Mouse (Mus musculus) liver, embryonic 14.5 days (tissue): ENCODE data around the gene Ankrd52. TPM values are rescaled to one million over a fixed set of nuclear protein-coding genes. Genes with fewer than 3 reads are reported as not detected.

Experiments
- ATAC-seq: fragments of 200-750 bp; cut with Nextera tagmentation; 2 replicates; pipeline ENCODE4 v1.8.0; 2017; ENCODE audit warnings: moderate number of reproducible peaks, mild to moderate bottlenecking, moderate library complexity; ENCODE audit not compliant: insufficient read depth
- DNase-seq, 3 experiments: peaks; one replicate each; pipeline ENCODE4 v3.0.0-alpha.2; 2012 to 2013; ENCODE audit warnings: low read depth in 3 of 3, low spot score in 3 of 3
- H3K27ac ChIP-seq: fragments of 300-500 bp; sonication (generic); 2 replicates; pipeline ENCODE4 v1.5.1; 2014; ENCODE audit warnings: moderate library complexity, mild to moderate bottlenecking, control low read depth, inconsistent platforms
- H3K27me3 ChIP-seq: fragments of 300-500 bp; sonication (generic); 2 replicates; pipeline ENCODE4 v1.6.1; 2014; ENCODE audit warnings: mild to moderate bottlenecking, low read length, moderate library complexity; ENCODE audit not compliant: control insufficient read depth, insufficient read depth
- H3K36me3 ChIP-seq: fragments of 300-500 bp; sonication (generic); replicated peaks from 2 replicates; pipeline ENCODE4 v1.6.1; 2014; ENCODE audit warnings: low read depth; ENCODE audit not compliant: control insufficient read depth, insufficient read depth
- H3K4me1 ChIP-seq, 2 experiments: fragments of 200-500 bp in 1 of 2; fragments of 300-500 bp in 1 of 2; sonication (generic) in 1 of 2; replicated peaks; 2 replicates each; pipeline ENCODE4 v1.6.1; 2012 to 2014; ENCODE audit warnings: antibody characterized with exemption in 1 of 2, inconsistent platforms in 1 of 2, low read length in 1 of 2; ENCODE audit not compliant: control insufficient read depth in 2 of 2, insufficient read depth in 2 of 2
- H3K4me2 ChIP-seq: fragments of 300-500 bp; sonication (generic); 2 replicates; pipeline ENCODE4 v1.6.1; 2014; ENCODE audit warnings: low read depth, mild to moderate bottlenecking, control low read depth, moderate library complexity
- H3K4me3 ChIP-seq, 2 experiments: fragments of 200-500 bp in 1 of 2; fragments of 300-500 bp in 1 of 2; sonication (generic) in 1 of 2; 2 replicates each; pipeline ENCODE4 v1.5.1; 2012 to 2014; ENCODE audit warnings: low read depth in 2 of 2, low read length in 2 of 2, mild to moderate bottlenecking in 2 of 2, control low read depth in 1 of 2, inconsistent platforms in 1 of 2, moderate library complexity in 1 of 2; ENCODE audit not compliant: insufficient read depth in 1 of 2
- H3K9ac ChIP-seq: fragments of 300-500 bp; sonication (generic); replicated peaks from 2 replicates; pipeline ENCODE4 v1.6.1; 2014; ENCODE audit warnings: mild to moderate bottlenecking, control low read depth, moderate library complexity
- H3K9me3 ChIP-seq: fragments of 300-500 bp; sonication (generic); 2 replicates; pipeline ENCODE4 v1.6.1; 2016; ENCODE audit warnings: low read length, mixed read lengths; ENCODE audit not compliant: control insufficient read depth
- CTCF ChIP-seq: IDR thresholded peaks from 2 replicates; pipeline ENCODE4 v1.5.1; 2016; ENCODE audit warnings: antibody characterized with exemption, low read depth, control low read depth
- EP300 ChIP-seq: IDR thresholded peaks from 2 replicates; pipeline ENCODE4 v1.6.1; 2016; ENCODE audit warnings: antibody characterized with exemption, low read depth
- WGBS: fragments of 180-500 bp; shearing (Covaris S2); extraction: QIAGEN DNeasy Blood & Tissue Kit; methylation state at CpG from one replicate; pipeline ENCODE4 v1.1.7; 2014; ENCODE audit not compliant: insufficient replicate concordance; 5-methylcytosine and 5-hydroxymethylcytosine counted together
- polyA plus RNA-seq, 2 experiments: library from polyadenylated mRNA; depleted of rRNA in 1 of 2; stranded (reverse) in 1 of 2; unstranded in 1 of 2; fragments of >200 nt; fragmentation: Nextera tagmentation in 1 of 2; extraction: Ambion mirVana in 1 of 2; gene quantifications; 2 replicates each; pipeline versions ENCODE4 v1.2.1 to v1.2.3; 2012 to 2014

Gene Ankrd52
- polyA plus RNA-seq, 2 experiments: 4.3 to 7.4 TPM

DNA sequence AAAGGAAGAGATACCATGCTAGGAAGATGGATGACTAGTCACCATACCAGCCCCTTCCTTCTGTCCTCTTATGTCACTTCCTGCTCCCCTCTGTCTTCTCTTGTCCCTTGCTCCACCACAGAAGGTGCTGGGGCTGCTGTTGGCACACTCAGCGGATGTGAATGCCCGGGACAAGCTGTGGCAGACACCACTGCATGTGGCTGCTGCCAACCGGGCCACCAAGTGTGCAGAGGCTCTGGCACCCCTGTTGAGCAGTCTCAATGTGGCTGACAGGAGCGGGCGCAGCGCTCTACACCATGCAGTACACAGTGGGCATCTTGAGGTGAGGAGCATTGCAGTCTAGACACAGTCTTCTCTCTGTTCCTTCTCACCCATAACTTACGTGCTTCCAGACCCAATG, 2.3 kb downstream of the Ankrd52 start:
- H3K9ac ChIP-seq: no peak overlapping the region
- H3K27me3 ChIP-seq: no peaks in the 10 kb centered on the region
- TF ChIP-seq EP300 (no peak), CTCF (no peak)
- ATAC-seq (no peak), DNase-seq (no peak)
- H3K36me3 ChIP-seq: peaks cover 22% of the 10 kb centered on the region
- no peak overlapping the region for H3K4me3 ChIP-seq
- no peaks in the 10 kb centered on the region for H3K9me3 ChIP-seq
- H3K27ac ChIP-seq: no peak overlapping the region
- H3K4me2 ChIP-seq: no peak overlapping the region
- peaks cover 5 to 16% of the 10 kb centered on the region in 2 experiments; a peak in 3 of 4 replicates for H3K4me1 ChIP-seq
- WGBS: 89% methylated on average over 7 of the region's 7 CpGs

DNA sequence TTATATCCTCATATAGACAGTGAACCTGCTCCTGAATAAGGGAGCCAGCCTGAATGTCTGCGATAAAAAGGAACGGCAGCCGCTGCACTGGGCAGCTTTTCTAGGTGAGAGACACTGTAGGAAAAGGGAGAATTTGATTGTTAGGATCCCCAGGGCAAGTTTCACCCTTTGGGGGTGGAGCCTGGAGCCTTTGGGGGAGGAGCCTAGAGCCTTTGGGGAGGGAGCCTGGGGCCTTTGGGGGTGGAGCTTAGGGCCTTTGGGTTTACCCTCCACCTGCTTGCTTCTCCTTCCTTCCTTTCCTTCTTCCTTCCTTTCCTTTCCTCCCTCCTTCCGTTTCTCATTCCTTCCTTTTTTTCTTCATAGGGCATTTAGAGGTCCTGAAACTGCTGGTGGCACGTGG, 3.6 kb downstream of the Ankrd52 start:
- Histone ChIP-seq H3K27ac (no peak overlapping the region), H3K9ac (no peak overlapping the region), H3K4me2 (no peak overlapping the region), H3K36me3 (peaks cover 27% of the 10 kb centered on the region), H3K27me3 (no peaks in the 10 kb centered on the region), H3K9me3 (no peaks in the 10 kb centered on the region), H3K4me1 (peaks cover 5 to 16% of the 10 kb centered on the region in 2 experiments; a peak in 3 of 4 replicates), H3K4me3 (no peak overlapping the region)
- no peak for ATAC-seq
- 81% methylated on average over 5 of the region's 5 CpGs for WGBS
- DNase-seq: no peak
- TF ChIP-seq CTCF (no peak), EP300 (no peak)

DNA sequence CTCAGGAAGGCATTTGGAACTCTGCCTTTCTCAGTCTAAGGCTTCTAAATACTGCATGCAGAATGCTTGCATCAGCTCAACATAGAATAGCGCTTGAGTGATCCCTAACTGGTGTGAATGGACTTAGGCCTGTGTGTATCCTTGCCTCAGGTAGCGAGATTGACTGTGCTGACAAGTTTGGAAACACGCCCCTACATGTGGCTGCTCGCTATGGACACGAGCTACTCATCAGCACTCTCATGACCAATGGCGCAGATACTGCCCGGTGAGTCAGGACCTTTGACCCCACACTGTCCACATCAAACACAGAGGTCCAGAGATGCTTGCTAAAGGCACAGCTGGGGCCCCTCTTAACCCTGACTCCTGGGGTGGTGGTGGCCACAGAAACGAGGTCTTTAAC, 5.6 kb downstream of the Ankrd52 start:
- H3K9me3 ChIP-seq: no peaks in the 10 kb centered on the region
- WGBS: 86% methylated on average over 8 of the region's 8 CpGs
- TF ChIP-seq EP300 (no peak), CTCF (no peak)
- no peaks in the 10 kb centered on the region for H3K27me3 ChIP-seq
- H3K36me3 ChIP-seq: peaks cover 32% of the 10 kb centered on the region
- H3K27ac ChIP-seq: no peak overlapping the region
- no peak overlapping the region for H3K9ac ChIP-seq
- no peak for DNase-seq
- H3K4me1 ChIP-seq: peaks cover 3 to 10% of the 10 kb centered on the region in 2 experiments; a peak in 3 of 4 replicates
- ATAC-seq: no peak
- no peak overlapping the region for H3K4me3 ChIP-seq
- H3K4me2 ChIP-seq: no peak overlapping the region

DNA sequence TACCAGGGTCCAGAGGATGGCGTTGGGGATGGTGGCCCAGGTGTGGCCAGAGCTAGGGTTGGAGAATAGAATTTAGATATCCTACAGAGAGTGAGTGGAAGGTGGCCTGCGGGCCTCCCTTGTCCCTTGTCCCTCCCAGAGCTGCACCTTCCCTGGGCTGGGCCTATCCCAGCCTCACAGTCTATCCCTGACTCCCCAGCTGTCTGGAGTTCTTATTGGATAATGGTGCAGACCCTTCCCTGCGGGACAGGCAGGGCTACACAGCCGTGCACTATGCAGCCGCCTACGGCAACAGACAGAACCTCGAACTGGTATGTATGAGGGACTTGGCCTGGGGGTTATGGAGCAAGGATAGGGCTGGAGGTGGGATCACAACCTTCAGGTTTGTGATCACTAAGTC, 9.0 kb downstream of the Ankrd52 start:
- ATAC-seq (no peak), DNase-seq (no peak)
- Histone ChIP-seq H3K27ac (no peak overlapping the region), H3K27me3 (no peaks in the 10 kb centered on the region), H3K4me2 (no peak overlapping the region), H3K36me3 (peaks cover 52% of the 10 kb centered on the region), H3K9me3 (no peaks in the 10 kb centered on the region), H3K9ac (no peak overlapping the region), H3K4me1 (no peaks in the 10 kb centered on the region), H3K4me3 (no peak overlapping the region)
- WGBS: 81% methylated on average over 7 of the region's 7 CpGs
- TF ChIP-seq EP300 (no peak), CTCF (no peak)

DNA sequence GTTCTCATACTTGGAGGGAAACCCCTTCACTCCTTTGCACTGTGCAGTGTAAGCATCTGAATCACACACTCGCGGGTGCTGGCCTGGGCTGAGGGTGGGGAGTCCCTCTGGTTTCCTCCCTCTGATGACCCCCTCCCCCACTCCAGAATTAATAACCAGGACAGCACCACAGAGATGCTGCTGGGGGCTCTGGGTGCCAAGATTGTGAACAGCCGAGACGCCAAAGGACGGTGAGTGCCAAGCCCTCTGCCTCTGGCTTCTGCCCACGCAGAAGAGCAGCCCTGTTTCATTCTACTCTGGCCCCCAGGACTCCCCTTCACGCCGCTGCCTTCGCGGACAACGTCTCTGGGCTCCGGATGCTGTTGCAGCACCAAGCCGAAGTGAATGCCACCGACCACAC, 12.0 kb downstream of the Ankrd52 start:
- H3K4me1 ChIP-seq: no peaks in the 10 kb centered on the region
- ATAC-seq (no peak), DNase-seq (no peak)
- no peaks in the 10 kb centered on the region for H3K27me3 ChIP-seq
- H3K36me3 ChIP-seq: peaks cover 35% of the 10 kb centered on the region
- H3K9ac ChIP-seq: no peak overlapping the region
- no peak overlapping the region for H3K4me2 ChIP-seq
- 88% methylated on average over 14 of the region's 14 CpGs for WGBS
- H3K4me3 ChIP-seq: no peak overlapping the region
- no peak overlapping the region for H3K27ac ChIP-seq
- TF ChIP-seq CTCF (no peak), EP300 (no peak)
- no peaks in the 10 kb centered on the region for H3K9me3 ChIP-seq
